Mouse (Mus musculus) ES-Bruce4 (cell line): ENCODE data around the gene Nubp1.

Source experiments
- CTCF ChIP-seq: IDR thresholded peaks from one replicate; pipeline ENCODE4 v1.8.1; 2011; ENCODE audit warnings: low read depth, low read length
- EP300 ChIP-seq: IDR thresholded peaks from 2 replicates; pipeline ENCODE4 v1.6.1; 2011; ENCODE audit warnings: low read depth, low read length; ENCODE audit not compliant: insufficient read depth
- POLR2A ChIP-seq: IDR thresholded peaks from one replicate; pipeline ENCODE4 v1.8.1; 2011; ENCODE audit warnings: low read length; ENCODE audit not compliant: insufficient read depth

- TF ChIP-seq POLR2A (no peak), CTCF (no peak), EP300 (no peak)
These were observed 42.8 kb downstream of the Nubp1 start for GRCm38 (mm10) chr16:10454583-10454974.
